In genomic region chr11:98088224-98088623, GRCm38 (mm10) we compare ENCODE assay signal across 9 mouse cellular contexts. TPM values are rescaled to one million over a fixed set of nuclear protein-coding genes. Genes with fewer than 3 reads are reported as not detected.
DNase-seq lines count a peak whose midpoint lies in the region; ATAC-seq lines count a peak whose summit lies in the region.
"Had no signal": no experiment of that assay in that cellular context is flagged by ENCODE, and none has a peak within 500 bp of the region (broad histone marks: within the 10 kb centered on the region; RNA-seq: fewer than 3 reads in every experiment).

No protein-coding gene starts in this region.

- peaks cover 34% of the 10 kb centered on the region for H3K36me3 ChIP-seq in liver, embryonic 13.5 days
- peaks cover 6% of the 10 kb centered on the region; the same call in 1 of the 2 replicates for H3K36me3 ChIP-seq in liver, embryonic 11.5 days (ENCODE audit: control insufficient read depth, insufficient read depth, low read length)
- H3K36me3 ChIP-seq in kidney, embryonic 16.5 days (ENCODE audit: insufficient read depth, low read length): peaks cover 33% of the 10 kb centered on the region
- peaks cover 65% of the 10 kb centered on the region for H3K36me3 ChIP-seq in midbrain, embryonic 10.5 days

- no peaks in the 10 kb centered on the region for H3K9me3 ChIP-seq in liver, embryonic 13.5 days (replicated peaks)
- H3K9me3 ChIP-seq in liver, embryonic 11.5 days (ENCODE audit: control insufficient read depth, low read length): no peaks in the 10 kb centered on the region
- no peaks in the 10 kb centered on the region for H3K9me3 ChIP-seq in kidney, embryonic 16.5 days (ENCODE audit: low read length)
- H3K9me3 ChIP-seq in midbrain, embryonic 10.5 days (replicated peaks): no peaks in the 10 kb centered on the region
- H3K9me3 ChIP-seq: liver, embryonic 15.5 days had no signal

- H3K27me3 ChIP-seq in liver, embryonic 13.5 days: no peaks in the 10 kb centered on the region
- H3K27me3 ChIP-seq in liver, embryonic 11.5 days (replicated peaks; ENCODE audit: control insufficient read depth, insufficient read depth, low read length): no peaks in the 10 kb centered on the region
- H3K27me3 ChIP-seq in kidney, embryonic 16.5 days (ENCODE audit: insufficient read depth, low read length): no peaks in the 10 kb centered on the region
- H3K27me3 ChIP-seq in midbrain, embryonic 10.5 days (ENCODE audit: low read depth, poor library complexity, severe bottlenecking): no peaks in the 10 kb centered on the region
- H3K27me3 ChIP-seq: liver, embryonic 15.5 days had no signal

- peaks cover 5% of the 10 kb centered on the region; the same call in 1 of the 2 replicates for H3K4me1 ChIP-seq in liver, embryonic 13.5 days (replicated peaks)
- peaks cover 4% of the 10 kb centered on the region for H3K4me1 ChIP-seq in liver, embryonic 11.5 days (replicated peaks; ENCODE audit: control insufficient read depth, insufficient read depth, low read length)
- H3K4me1 ChIP-seq in kidney, embryonic 16.5 days (ENCODE audit: insufficient read depth, low read length): no peaks in the 10 kb centered on the region
- H3K4me1 ChIP-seq in midbrain, embryonic 10.5 days: peaks cover 6% of the 10 kb centered on the region

- H3K9ac ChIP-seq in liver, embryonic 13.5 days: no peak overlapping the region
- H3K9ac ChIP-seq in liver, embryonic 11.5 days (ENCODE audit: low read depth, low read length): no peak overlapping the region
- H3K9ac ChIP-seq in kidney, embryonic 16.5 days (replicated peaks; ENCODE audit: low read length): no peak overlapping the region
- H3K9ac ChIP-seq: liver, embryonic 15.5 days had no signal

- no peak; the same call in 1 of the 2 replicates for ATAC-seq in liver, embryonic 13.5 days (ENCODE audit: low read depth)
- no peak; the same call in 1 of the 2 replicates for ATAC-seq in liver, embryonic 11.5 days (replicated peaks; ENCODE audit: low FRiP score)
- peak; percentile 19; the same call in 1 of the 2 replicates for ATAC-seq in kidney, embryonic 16.5 days (ENCODE audit: low FRiP score, low TSS enrichment)

- 24% methylated on average over 7 of the region's 7 CpGs for WGBS in liver, embryonic 13.5 days (ENCODE audit: insufficient replicate concordance)
- WGBS in liver, embryonic 11.5 days: 42% methylated on average over 7 of the region's 7 CpGs
- 46% methylated on average over 7 of the region's 7 CpGs for WGBS in kidney, embryonic 16.5 days
- 55% methylated on average over 7 of the region's 7 CpGs for WGBS in midbrain, embryonic 10.5 days

- no peak overlapping the region for H3K4me2 ChIP-seq in liver, embryonic 13.5 days
- H3K4me2 ChIP-seq in liver, embryonic 11.5 days: no peak overlapping the region
- no peak overlapping the region for H3K4me2 ChIP-seq in kidney, embryonic 16.5 days (replicated peaks; ENCODE audit: low read depth, low read length)
- H3K4me2 ChIP-seq: liver, embryonic 15.5 days had no signal

- no peak overlapping the region for H3K27ac ChIP-seq in liver, embryonic 13.5 days
- no peak overlapping the region for H3K27ac ChIP-seq in liver, embryonic 11.5 days (ENCODE audit: low read depth, low read length)
- no peak overlapping the region for H3K27ac ChIP-seq in kidney, embryonic 16.5 days (ENCODE audit: low read length)
- H3K27ac ChIP-seq in midbrain, embryonic 10.5 days (replicated peaks): no peak overlapping the region
- H3K27ac ChIP-seq: liver, embryonic 15.5 days had no signal

- peak; percentile 15 for DNase-seq in liver, embryonic 13.5 days
- no peak for DNase-seq in liver, embryonic 11.5 days (ENCODE audit: low spot score)
- DNase-seq in adrenal gland, postnatal 10 days: peak; percentile 75
- peak; percentile 57 for DNase-seq in gastrocnemius, postnatal 10 days
- DNase-seq in retina, postnatal 1 day: peak; percentile 34
- DNase-seq in midbrain, embryonic 10.5 days (ENCODE audit: low spot score): no peak
- no peak for DNase-seq in ovary, adult 18-20 months (ENCODE audit: low spot score)

- H3K4me3 ChIP-seq in liver, embryonic 13.5 days (replicated peaks): no peak overlapping the region
- H3K4me3 ChIP-seq in liver, embryonic 11.5 days (ENCODE audit: low read depth, low read length): no peak overlapping the region
- H3K4me3 ChIP-seq in kidney, embryonic 16.5 days (ENCODE audit: low read length): no peak overlapping the region
- H3K4me3 ChIP-seq in midbrain, embryonic 10.5 days: no peak overlapping the region
- H3K4me3 ChIP-seq: liver, embryonic 15.5 days had no signal

RNA-seq across cellular contexts. Expression of gene Stac2, which starts 35.0 kb away (rescaled TPM):
- polyA plus RNA-seq in liver, embryonic 13.5 days (2015; fragmentation: Nextera tagmentation; extraction: Ambion mirVana): 0.05 TPM in 1 of 2 replicates, not detected in the other
- polyA plus RNA-seq in liver, embryonic 11.5 days (2014; fragmentation: Nextera tagmentation; extraction: Ambion mirVana): 0.22 and 0.43 TPM in 2 replicates
- 1 to 10 TPM; 1.8 to 3.1 TPM for total RNA-seq in adrenal gland, postnatal 10 days (2021)
- under 1 TPM; 0.26 to 0.36 TPM for total RNA-seq in gastrocnemius, postnatal 10 days (2021)
- polyA plus RNA-seq in kidney, embryonic 16.5 days (2015; fragmentation: Nextera tagmentation; extraction: Ambion mirVana): 3.3 and 4.0 TPM in 2 replicates
- polyA plus RNA-seq in midbrain, embryonic 10.5 days (2016; fragmentation: Nextera tagmentation; extraction: Ambion mirVana): 0.40 and 0.41 TPM in 2 replicates

Comparison
In these comparisons a context has a peak if more than half of its experiments do, and no peak if none do; other contexts are left out.
1. DNase-seq: peak in liver, embryonic 13.5 days (single experiment), adrenal gland, postnatal 10 days (single experiment), gastrocnemius, postnatal 10 days (single experiment) and retina, postnatal 1 day (single experiment); none in liver, embryonic 11.5 days (single experiment), midbrain, embryonic 10.5 days (single experiment) and ovary, adult 18-20 months (single experiment).